Mouse (Mus musculus) heart, postnatal 0 days (tissue): ENCODE data around the gene Gm49322. TPM values are rescaled to one million over a fixed set of nuclear protein-coding genes. Genes with fewer than 3 reads are reported as not detected.

Source experiments
- ATAC-seq: fragments of 200-750 bp; cut with Nextera tagmentation; 2 replicates; pipeline ENCODE4 v1.8.0; 2017; ENCODE audit warnings: low read depth, moderate number of reproducible peaks, moderate library complexity; ENCODE audit not compliant: insufficient read depth
- DNase-seq: peaks from one replicate; pipeline ENCODE4 v3.0.0-alpha.2; 2016; ENCODE audit warnings: low spot score
- H3K27ac ChIP-seq: fragments of 300-500 bp; sonication (generic); 2 replicates; pipeline ENCODE4 v1.5.1; 2014; ENCODE audit warnings: low read depth, mild to moderate bottlenecking
- H3K27me3 ChIP-seq: fragments of 300-500 bp; sonication (generic); 2 replicates; pipeline ENCODE4 v1.6.1; 2014; ENCODE audit warnings: low read length, mixed read lengths; ENCODE audit not compliant: control insufficient read depth, insufficient read depth
- H3K36me3 ChIP-seq: fragments of 300-500 bp; sonication (generic); replicated peaks from 2 replicates; pipeline ENCODE4 v1.6.1; 2014; ENCODE audit warnings: low read length, mixed read lengths; ENCODE audit not compliant: control insufficient read depth, insufficient read depth
- H3K4me1 ChIP-seq: fragments of 300-500 bp; sonication (generic); 2 replicates; pipeline ENCODE4 v1.6.1; 2014; ENCODE audit warnings: antibody characterized with exemption; ENCODE audit not compliant: control insufficient read depth, insufficient read depth
- H3K4me2 ChIP-seq: fragments of 300-500 bp; sonication (generic); 2 replicates; pipeline ENCODE4 v1.6.1; 2014; ENCODE audit warnings: low read depth, mild to moderate bottlenecking, low read length, moderate library complexity
- H3K4me3 ChIP-seq: fragments of 300-500 bp; sonication (generic); 2 replicates; pipeline ENCODE4 v1.5.1; 2014; ENCODE audit warnings: low read depth, low read length
- H3K9ac ChIP-seq: fragments of 300-500 bp; sonication (generic); replicated peaks from 2 replicates; pipeline ENCODE4 v1.6.1; 2014; ENCODE audit warnings: low read depth, low read length, mixed read lengths
- H3K9me3 ChIP-seq: fragments of 300-500 bp; sonication (generic); replicated peaks from 2 replicates; pipeline ENCODE4 v1.6.1; 2016; ENCODE audit warnings: low read length; ENCODE audit not compliant: control insufficient read depth
- CTCF ChIP-seq: IDR thresholded peaks from 2 replicates; pipeline ENCODE4 v1.5.1; 2016; ENCODE audit warnings: antibody characterized with exemption, control low read depth, low read depth
- EP300 ChIP-seq: IDR thresholded peaks from 2 replicates; pipeline ENCODE4 v1.6.1; 2016; ENCODE audit warnings: antibody characterized with exemption, low read depth
- WGBS: fragments of 180-500 bp; shearing (Covaris S2); extraction: QIAGEN DNeasy Blood & Tissue Kit; methylation state at CpG from one replicate; pipeline ENCODE4 v1.1.7; 2014; 5-methylcytosine and 5-hydroxymethylcytosine counted together
- polyA plus RNA-seq: library from polyadenylated mRNA; unstranded; fragments of >200 nt; fragmentation: Nextera tagmentation; extraction: Ambion mirVana; gene quantifications from 2 replicates; pipeline ENCODE4 v1.2.1, GENCODE M21; 2015
- total RNA-seq: library from RNA; depleted of rRNA; stranded (reverse); fragments of >200 nt; gene quantifications from 2 replicates; pipeline ENCODE4 v1.2.3, GENCODE M21; 2014; ENCODE audit warnings: low replicate concordance

Gene Gm49322
- total and polyA plus RNA-seq, 2 experiments from 2014 or later = 0.23 to 0.38 TPM

DNA sequence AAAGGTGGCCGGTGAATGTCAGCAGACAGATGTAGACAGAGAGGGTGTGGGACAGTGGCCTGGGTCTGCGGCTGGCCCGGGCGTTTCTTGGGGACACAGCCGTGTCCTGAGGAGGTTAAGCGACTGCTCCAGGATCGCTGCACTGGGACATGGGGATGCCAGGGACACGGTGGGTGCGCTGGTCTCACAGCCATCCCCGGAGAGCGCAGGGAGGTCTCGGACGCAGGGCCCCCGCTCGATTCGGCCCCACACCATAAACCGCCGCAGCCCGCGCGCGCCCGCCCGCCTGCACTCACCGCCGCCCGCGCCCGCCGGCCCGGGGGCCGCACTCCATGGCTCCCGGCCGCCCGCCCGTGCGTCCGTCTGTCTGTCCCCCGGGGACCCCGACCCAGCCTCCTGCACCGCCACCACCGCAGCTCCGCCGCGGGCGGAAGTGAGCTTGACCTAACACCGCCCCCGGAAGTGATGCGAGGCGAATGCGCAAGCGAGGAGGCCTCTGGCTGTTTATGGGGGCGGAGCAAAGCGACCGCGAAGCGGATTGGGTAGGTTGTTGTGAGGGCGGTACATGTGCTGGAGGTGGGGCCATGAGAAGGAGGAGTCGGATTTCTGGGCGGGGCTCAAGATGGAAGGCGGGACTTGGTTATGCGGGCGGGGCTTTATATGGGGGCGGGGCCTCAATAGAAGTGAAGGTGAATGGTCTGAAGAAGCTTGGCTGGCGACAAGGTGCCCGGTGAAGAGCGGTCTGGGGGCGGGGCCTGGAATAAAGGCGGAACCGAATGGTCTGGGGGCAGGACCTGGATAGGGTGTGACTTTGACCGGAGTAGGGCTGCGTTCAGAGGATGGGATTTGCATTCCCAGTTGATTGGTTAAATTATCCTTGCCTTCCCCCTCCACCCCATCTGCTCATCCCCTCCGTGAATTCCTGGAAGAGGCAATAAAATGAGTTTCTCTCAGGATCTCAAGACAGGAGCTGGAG is 15.7 kb upstream of the Gm49322 start, which contains the start of gene Abhd17a:
Gene Abhd17a, minus strand, starts transcription at position 463 of the 976 bp plus-strand sequence.
- WGBS = under 1% methylated on average over 71 of the region's 73 CpGs
- peak within 1 kb of the TSS; percentile 76 for H3K27ac ChIP-seq
- peak within 1 kb of the TSS; percentile 80 for H3K4me3 ChIP-seq
- H3K36me3 ChIP-seq = peaks cover 5% of the 10 kb centered on the region; the same call in 1 of the 2 replicates
- H3K4me2 ChIP-seq = peak within 1 kb of the TSS; percentile 97
- peaks cover 17% of the 10 kb centered on the region for H3K4me1 ChIP-seq
- H3K9me3 ChIP-seq = no peaks in the 10 kb centered on the region
- ATAC-seq (peak; percentile 96), DNase-seq (peak; percentile 98)
- peak within 1 kb of the TSS; percentile 93 for H3K9ac ChIP-seq
- H3K27me3 ChIP-seq = no peaks in the 10 kb centered on the region
- no peak for TF ChIP-seq CTCF
- TF ChIP-seq EP300 = no peak

DNA sequence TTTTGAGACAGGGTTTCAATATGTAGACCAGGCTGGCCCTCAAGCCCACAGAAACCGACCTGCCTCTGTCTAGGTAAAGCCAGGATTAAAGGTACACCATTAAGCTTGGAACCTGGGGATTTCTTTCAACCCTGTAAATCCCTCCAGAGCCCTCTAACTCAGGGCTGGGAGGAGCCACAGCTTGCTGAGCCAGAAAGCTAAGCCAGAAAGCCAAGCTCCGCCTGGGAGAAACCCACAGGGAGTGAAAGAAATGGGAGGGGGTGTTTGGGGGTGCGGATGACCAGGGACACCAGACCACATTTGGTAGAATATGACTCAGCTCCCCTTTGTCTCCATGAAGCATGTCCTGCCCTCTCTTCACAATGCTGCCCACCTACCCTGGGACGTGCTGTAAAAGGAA is 9.5 kb upstream of the Gm49322 start:
- 40% methylated on average over 4 of the region's 4 CpGs for WGBS
- ATAC-seq = no peak

DNA sequence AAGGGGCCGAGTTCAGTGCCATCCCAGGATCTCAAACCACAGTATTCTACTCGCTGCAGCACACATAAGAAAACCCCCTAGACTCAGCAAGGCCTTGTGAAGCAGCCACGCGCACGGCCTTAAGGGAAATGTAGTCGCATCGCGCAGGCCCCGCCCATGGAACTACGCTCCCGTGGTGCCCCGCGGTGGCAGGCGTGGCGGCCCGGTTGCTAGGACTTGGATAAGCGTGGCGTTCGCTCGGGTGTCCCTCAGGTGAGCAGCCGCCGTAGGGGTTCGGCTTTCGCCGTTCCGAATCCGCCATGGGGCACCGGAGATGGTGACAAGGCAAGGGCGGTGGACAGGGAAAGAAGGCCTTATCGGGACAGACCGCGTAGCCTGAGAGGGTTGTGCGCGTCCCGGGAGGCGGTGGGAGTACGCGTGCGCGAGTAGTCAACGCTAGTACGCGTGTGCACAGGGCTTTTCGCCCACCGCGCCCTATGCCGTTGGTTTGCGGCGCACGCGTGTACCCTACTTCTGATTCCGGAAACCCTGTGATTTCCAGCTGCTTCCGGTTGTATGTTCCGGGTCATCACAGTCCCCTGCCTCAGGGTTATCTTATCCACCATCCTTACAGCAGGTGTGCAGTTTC is 3.0 kb upstream of the Gm49322 start, which contains the start of the genes Scamp4 and Adat3:
Gene Scamp4, plus strand, starts transcription at position 175 of the 628 bp plus-strand sequence.
Gene Adat3, plus strand, starts transcription at position 183 of the 628 bp plus-strand sequence.
- ATAC-seq = peak; percentile 96
- TF ChIP-seq CTCF (no peak), EP300 (peak; percentile 77)
- Histone ChIP-seq H3K4me3 (peak within 1 kb of the TSS; percentile 81), H3K4me1 (peaks cover 10% of the 10 kb centered on the region), H3K27ac (peak within 1 kb of the TSS; percentile 83), H3K27me3 (no peaks in the 10 kb centered on the region), H3K36me3 (peaks cover 16% of the 10 kb centered on the region), H3K4me2 (peak within 1 kb of the TSS; percentile 81), H3K9me3 (no peaks in the 10 kb centered on the region), H3K9ac (peak within 1 kb of the TSS; percentile 51)
- peak; percentile 93 for DNase-seq
- under 1% methylated on average over 54 of the region's 54 CpGs for WGBS

More for the DNA sequence above, 9.5 kb upstream of the Gm49322 start:
- no peak overlapping the region for H3K4me2 ChIP-seq
- H3K27ac ChIP-seq = no peak overlapping the region
- no peaks in the 10 kb centered on the region for H3K4me1 ChIP-seq
- H3K9ac ChIP-seq = no peak overlapping the region
- H3K4me3 ChIP-seq = no peak overlapping the region
- no peaks in the 10 kb centered on the region for H3K36me3 ChIP-seq
- DNase-seq = no peak
- no peaks in the 10 kb centered on the region for H3K9me3 ChIP-seq
- no peak for TF ChIP-seq EP300
- TF ChIP-seq CTCF = no peak
- no peaks in the 10 kb centered on the region for H3K27me3 ChIP-seq

DNA sequence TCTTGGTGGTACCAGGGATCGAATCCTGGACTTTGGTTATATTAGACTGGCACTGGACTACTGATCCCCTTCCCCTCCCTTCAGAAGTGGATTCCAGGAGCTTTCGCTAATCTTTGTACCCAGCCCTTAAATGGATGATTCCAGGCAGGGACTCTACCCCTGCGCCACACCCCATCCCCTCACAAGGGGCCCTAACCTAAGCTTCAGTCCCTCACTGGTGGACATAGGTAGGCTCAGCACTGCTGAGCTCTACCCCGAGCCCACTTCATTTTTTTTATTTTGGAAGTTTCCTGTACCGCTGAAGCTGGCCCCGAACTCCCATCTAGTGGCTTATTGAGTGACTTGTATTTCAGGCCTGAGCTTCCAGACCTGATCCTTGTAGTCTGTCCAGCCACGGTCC is 2.5 kb upstream of the Gm49322 start:
- H3K36me3 ChIP-seq = peaks cover 22% of the 10 kb centered on the region
- WGBS = 24% methylated on average over 7 of the region's 7 CpGs
- no peak for ATAC-seq
- H3K9me3 ChIP-seq = no peaks in the 10 kb centered on the region
- no peak for TF ChIP-seq CTCF
- TF ChIP-seq EP300 = no peak
- H3K4me1 ChIP-seq = peaks cover 10% of the 10 kb centered on the region
- no peaks in the 10 kb centered on the region for H3K27me3 ChIP-seq
- H3K4me3 ChIP-seq = peak overlapping the region; percentile 81
- H3K9ac ChIP-seq = peak overlapping the region; percentile 51
- peak overlapping the region; percentile 83 for H3K27ac ChIP-seq
- no peak for DNase-seq
- H3K4me2 ChIP-seq = peak overlapping the region; percentile 81

DNA sequence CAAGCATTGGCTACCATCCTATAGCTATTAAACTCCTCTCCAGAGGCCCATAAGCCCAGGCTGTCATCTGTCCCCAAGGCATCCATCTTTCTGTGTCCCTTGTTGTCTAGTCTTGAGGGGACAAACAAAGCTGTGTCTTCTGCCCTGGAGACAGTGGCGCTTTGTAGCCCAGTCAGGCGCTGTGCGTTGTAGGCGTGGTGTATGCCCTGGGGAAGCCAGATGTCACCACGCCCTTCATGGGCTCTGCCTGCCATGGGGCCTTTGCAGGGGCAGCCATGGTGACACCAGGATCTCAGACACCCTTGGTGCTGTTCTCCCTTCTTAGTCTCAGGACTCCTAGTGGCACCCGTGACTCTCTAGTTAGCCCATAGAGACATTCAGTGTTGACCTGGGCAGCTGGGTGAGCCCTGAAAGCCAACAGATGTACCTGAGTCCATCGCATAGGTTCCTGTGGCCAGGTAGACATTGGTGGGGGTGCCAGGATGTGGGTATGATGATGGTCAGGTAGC is 1.8 kb upstream of the Gm49322 start:
- WGBS = 82% methylated on average over 7 of the region's 7 CpGs
- H3K36me3 ChIP-seq = peaks cover 29% of the 10 kb centered on the region
- H3K4me3 ChIP-seq = no peak overlapping the region
- H3K4me2 ChIP-seq = peak overlapping the region; percentile 81
- H3K4me1 ChIP-seq = peaks cover 10% of the 10 kb centered on the region
- peak overlapping the region; percentile 83; the same call in 1 of the 2 replicates for H3K27ac ChIP-seq
- ATAC-seq (no peak), DNase-seq (no peak)
- H3K9ac ChIP-seq = no peak overlapping the region
- TF ChIP-seq CTCF = no peak
- TF ChIP-seq EP300 = no peak
- H3K9me3 ChIP-seq = no peaks in the 10 kb centered on the region
- no peaks in the 10 kb centered on the region for H3K27me3 ChIP-seq
